Mouse (Mus musculus): ENCODE measurements around the gene Rhcg. TPM values are rescaled to one million over a fixed set of nuclear protein-coding genes. Genes with fewer than 3 reads are reported as not detected.

The Rhcg gene
- 0.14 TPM in 1 of 2 replicates, not detected in the other for polyA plus RNA-seq (2016; fragmentation: Nextera tagmentation; extraction: Ambion mirVana)

- Histone ChIP-seq H3K9me3 (replicated peaks) (no peaks in the 10 kb centered on the region), H3K4me3 (peak within 1 kb of the TSS; percentile 32), H3K4me2 (peak within 1 kb of the TSS; percentile 57), H3K27ac (ENCODE audit: poor library complexity, severe bottlenecking) (no peak within 1 kb of the TSS), H3K27me3 (replicated peaks) (peaks cover 80% of the 10 kb centered on the region), H3K9ac (no peak within 1 kb of the TSS), H3K4me1 (replicated peaks) (peaks cover 7% of the 10 kb centered on the region), H3K36me3 (no peaks in the 10 kb centered on the region)
- no peak for ATAC-seq (ENCODE audit: insufficient number of reproducible peaks, low FRiP score)
- 9% methylated on average over 33 of the region's 33 CpGs for WGBS
Observed at GRCm38 (mm10) chr7:79617418-79617817, at the start of gene Rhcg. Gene Rhcg, minus strand, starts transcription at chr7:79617657.

- H3K4me3 ChIP-seq, result no peak overlapping the region
- H3K9ac ChIP-seq, result no peak overlapping the region
- H3K9me3 ChIP-seq (replicated peaks), result no peaks in the 10 kb centered on the region
- no peak for ATAC-seq (ENCODE audit: insufficient number of reproducible peaks, low FRiP score)
- no peak overlapping the region for H3K27ac ChIP-seq (ENCODE audit: poor library complexity, severe bottlenecking)
- peaks cover 44% of the 10 kb centered on the region for H3K36me3 ChIP-seq
- no peaks in the 10 kb centered on the region for H3K27me3 ChIP-seq (replicated peaks)
- peaks cover 12% of the 10 kb centered on the region for H3K4me1 ChIP-seq (replicated peaks)
- H3K4me2 ChIP-seq, result no peak overlapping the region
Observed at GRCm38 (mm10) chr7:79666690-79667089, 49.2 kb upstream of the Rhcg start.

GRCm38 (mm10) chr7:79661253-79661890 is 43.9 kb upstream of the Rhcg start:
- peaks cover 19% of the 10 kb centered on the region for H3K4me1 ChIP-seq (replicated peaks)
- ATAC-seq (ENCODE audit: insufficient number of reproducible peaks, low FRiP score), result no peak
- peaks cover 5% of the 10 kb centered on the region for H3K36me3 ChIP-seq
- H3K27ac ChIP-seq (ENCODE audit: poor library complexity, severe bottlenecking), result no peak overlapping the region
- no peaks in the 10 kb centered on the region for H3K27me3 ChIP-seq (replicated peaks)
- no peaks in the 10 kb centered on the region for H3K9me3 ChIP-seq (replicated peaks)
- H3K9ac ChIP-seq, result peak overlapping the region; percentile 90
- 15% methylated on average over 5 of the region's 5 CpGs for WGBS
- H3K4me2 ChIP-seq, result peak overlapping the region; percentile 96
- H3K4me3 ChIP-seq, result peak overlapping the region; percentile 90

GRCm38 (mm10) chr7:79660291-79661150 is 43.1 kb upstream of the Rhcg start:
- H3K36me3 ChIP-seq, result peaks cover under 1% of the 10 kb centered on the region
- peaks cover 19% of the 10 kb centered on the region for H3K4me1 ChIP-seq (replicated peaks)
- peak; percentile 40; the same call in 1 of the 2 replicates for ATAC-seq (ENCODE audit: insufficient number of reproducible peaks, low FRiP score)
- H3K27me3 ChIP-seq (replicated peaks), result no peaks in the 10 kb centered on the region
- no peak overlapping the region for H3K27ac ChIP-seq (ENCODE audit: poor library complexity, severe bottlenecking)
- H3K4me3 ChIP-seq, result peak overlapping the region; percentile 90
- H3K9ac ChIP-seq, result peak overlapping the region; percentile 90
- H3K4me2 ChIP-seq, result peak overlapping the region; percentile 96
- H3K9me3 ChIP-seq (replicated peaks), result no peaks in the 10 kb centered on the region
- WGBS, result under 1% methylated on average over 73 of the region's 73 CpGs

GRCm38 (mm10) chr7:79659578-79660290 is 42.3 kb upstream of the Rhcg start, which contains the start of gene Ticrr:
Gene Ticrr, plus strand, starts transcription at chr7:79660196.
- Histone ChIP-seq H3K4me2 (peak within 1 kb of the TSS; percentile 96), H3K4me3 (peak within 1 kb of the TSS; percentile 90), H3K27me3 (replicated peaks) (no peaks in the 10 kb centered on the region), H3K36me3 (no peaks in the 10 kb centered on the region), H3K4me1 (replicated peaks) (peaks cover 19% of the 10 kb centered on the region), H3K9ac (peak within 1 kb of the TSS; percentile 90), H3K27ac (ENCODE audit: poor library complexity, severe bottlenecking) (no peak within 1 kb of the TSS), H3K9me3 (replicated peaks) (no peaks in the 10 kb centered on the region)
- ATAC-seq (ENCODE audit: insufficient number of reproducible peaks, low FRiP score), result peak; percentile 100
- under 1% methylated on average over 39 of the region's 39 CpGs for WGBS

- no peak for ATAC-seq (ENCODE audit: insufficient number of reproducible peaks, low FRiP score)
- H3K9me3 ChIP-seq (replicated peaks), result no peaks in the 10 kb centered on the region
- H3K36me3 ChIP-seq, result no peaks in the 10 kb centered on the region
- no peak overlapping the region for H3K4me2 ChIP-seq
- no peaks in the 10 kb centered on the region for H3K27me3 ChIP-seq (replicated peaks)
- 53% methylated on average over 1 of the region's 1 CpGs for WGBS
- no peaks in the 10 kb centered on the region for H3K4me1 ChIP-seq (replicated peaks)
- H3K9ac ChIP-seq, result no peak overlapping the region
- H3K27ac ChIP-seq (ENCODE audit: poor library complexity, severe bottlenecking), result no peak overlapping the region
- H3K4me3 ChIP-seq, result no peak overlapping the region
Observed at GRCm38 (mm10) chr7:79654586-79654985, 37.1 kb upstream of the Rhcg start.

- Histone ChIP-seq H3K36me3 (no peaks in the 10 kb centered on the region), H3K4me2 (no peak overlapping the region), H3K9ac (no peak overlapping the region), H3K4me3 (no peak overlapping the region), H3K27me3 (replicated peaks) (no peaks in the 10 kb centered on the region), H3K4me1 (replicated peaks) (no peaks in the 10 kb centered on the region), H3K9me3 (replicated peaks) (no peaks in the 10 kb centered on the region), H3K27ac (ENCODE audit: poor library complexity, severe bottlenecking) (no peak overlapping the region)
- ATAC-seq (ENCODE audit: insufficient number of reproducible peaks, low FRiP score), result no peak
- 65% methylated on average over 1 of the region's 1 CpGs for WGBS
Observed at GRCm38 (mm10) chr7:79654185-79654584, 36.7 kb upstream of the Rhcg start.

GRCm38 (mm10) chr7:79649005-79649404 is 31.5 kb upstream of the Rhcg start:
- WGBS, result 5% methylated on average over 3 of the region's 3 CpGs
- no peak overlapping the region for H3K27ac ChIP-seq (ENCODE audit: poor library complexity, severe bottlenecking)
- H3K9ac ChIP-seq, result no peak overlapping the region
- H3K27me3 ChIP-seq (replicated peaks), result peaks cover 12% of the 10 kb centered on the region; the same call in 1 of the 2 replicates
- ATAC-seq (ENCODE audit: insufficient number of reproducible peaks, low FRiP score), result no peak
- no peak overlapping the region for H3K4me2 ChIP-seq
- no peaks in the 10 kb centered on the region for H3K36me3 ChIP-seq
- no peaks in the 10 kb centered on the region for H3K4me1 ChIP-seq (replicated peaks)
- no peaks in the 10 kb centered on the region for H3K9me3 ChIP-seq (replicated peaks)
- no peak overlapping the region for H3K4me3 ChIP-seq

GRCm38 (mm10) chr7:79647233-79647632 is 29.8 kb upstream of the Rhcg start:
- no peak for ATAC-seq (ENCODE audit: insufficient number of reproducible peaks, low FRiP score)
- Histone ChIP-seq H3K4me2 (no peak overlapping the region), H3K36me3 (no peaks in the 10 kb centered on the region), H3K4me1 (replicated peaks) (no peaks in the 10 kb centered on the region), H3K27ac (ENCODE audit: poor library complexity, severe bottlenecking) (no peak overlapping the region), H3K27me3 (replicated peaks) (peaks cover 12% of the 10 kb centered on the region; the same call in 1 of the 2 replicates), H3K9me3 (replicated peaks) (no peaks in the 10 kb centered on the region), H3K4me3 (no peak overlapping the region), H3K9ac (no peak overlapping the region)
- 63% methylated on average over 3 of the region's 3 CpGs for WGBS

GRCm38 (mm10) chr7:79631773-79632348 is 14.4 kb upstream of the Rhcg start:
- Histone ChIP-seq H3K4me3 (no peak overlapping the region), H3K4me1 (replicated peaks) (no peaks in the 10 kb centered on the region), H3K9me3 (replicated peaks) (no peaks in the 10 kb centered on the region), H3K9ac (no peak overlapping the region), H3K27me3 (replicated peaks) (peaks cover 33% of the 10 kb centered on the region), H3K4me2 (no peak overlapping the region), H3K27ac (ENCODE audit: poor library complexity, severe bottlenecking) (no peak overlapping the region), H3K36me3 (no peaks in the 10 kb centered on the region)
- no peak for ATAC-seq (ENCODE audit: insufficient number of reproducible peaks, low FRiP score)
- WGBS, result 23% methylated on average over 13 of the region's 13 CpGs

Measured in heart, embryonic 12.5 days (tissue).